17 mouse cellular contexts compared by ENCODE assay signal in the genomic region with DNA sequence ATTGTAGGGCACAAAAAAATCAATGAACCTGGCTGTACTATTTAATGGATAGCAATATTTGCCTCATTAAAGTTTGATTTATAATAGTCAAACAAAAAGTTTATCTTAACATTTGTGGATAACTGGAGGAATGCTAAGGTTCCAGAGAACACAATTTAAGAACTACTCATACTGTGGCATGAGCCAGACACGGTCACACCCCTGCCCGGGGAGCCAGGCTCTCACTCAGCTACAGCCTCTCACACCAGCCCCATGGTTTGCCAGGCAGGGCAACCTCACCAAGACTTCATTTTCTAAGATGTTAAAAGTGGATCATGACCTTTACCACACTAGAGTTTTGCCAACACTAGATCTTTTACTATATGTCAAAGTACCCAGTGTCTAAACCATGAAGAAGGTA.
"Had no signal": no experiment of that assay in that cellular context is flagged by ENCODE, and none has a peak within 500 bp of the region (broad histone marks: within the 10 kb centered on the region; RNA-seq: fewer than 3 reads in every experiment).

No protein-coding gene starts in this region.

- H3K4me2 ChIP-seq: limb, embryonic 13.5 days; liver, embryonic 13.5 days; lung, embryonic 15.5 days; midbrain, embryonic 12.5 days; midbrain, embryonic 15.5 days; neural tube, embryonic 13.5 days had no signal

- H3K9me3 ChIP-seq: limb, embryonic 10.5 days; liver, embryonic 13.5 days; lung, embryonic 15.5 days; midbrain, embryonic 12.5 days; midbrain, embryonic 15.5 days had no signal

- H3K27me3 ChIP-seq: limb, embryonic 13.5 days; liver, embryonic 13.5 days; lung, embryonic 15.5 days; midbrain, embryonic 12.5 days; midbrain, embryonic 15.5 days; neural tube, embryonic 13.5 days had no signal

- H3K27ac ChIP-seq: limb, embryonic 10.5 days; limb, embryonic 13.5 days; liver, embryonic 13.5 days; macrophage; midbrain, embryonic 12.5 days; midbrain, embryonic 15.5 days; neural tube, embryonic 13.5 days had no signal

- H3K36me3 ChIP-seq: limb, embryonic 10.5 days; limb, embryonic 13.5 days; liver, embryonic 13.5 days; lung, embryonic 15.5 days; midbrain, embryonic 12.5 days; midbrain, embryonic 15.5 days; neural tube, embryonic 13.5 days had no signal

- DNase-seq: kidney, adult 2 months; kidney, postnatal 10 days; kidney, postnatal 4 days; liver; liver, embryonic 13.5 days; retina, postnatal 1 day; right cerebral cortex, postnatal 25 days; spleen, adult 18-20 months; thymus, postnatal 25 days had no signal

- H3K9ac ChIP-seq: limb, embryonic 13.5 days; liver, embryonic 13.5 days; lung, embryonic 15.5 days; midbrain, embryonic 12.5 days; midbrain, embryonic 15.5 days; neural tube, embryonic 13.5 days had no signal

- H3K4me1 ChIP-seq: liver, embryonic 13.5 days; midbrain, embryonic 12.5 days; midbrain, embryonic 15.5 days; neural tube, embryonic 13.5 days had no signal

- ATAC-seq: intestine, postnatal 0 days; midbrain, embryonic 15.5 days had no signal

- H3K4me3 ChIP-seq: limb, embryonic 10.5 days; limb, embryonic 13.5 days; liver, embryonic 13.5 days; lung, embryonic 15.5 days; midbrain, embryonic 12.5 days; midbrain, embryonic 15.5 days; neural tube, embryonic 13.5 days had no signal
